Mouse (Mus musculus) forebrain, embryonic 15.5 days (tissue): ENCODE measurements at regions not wholly inside any gene's neighbourhood (a gene's known extent, or its start where the extent isn't known, plus 50 kb on each side); places are given as distances from the start of the nearest gene placed in this dataset.

Experiments used
- ATAC-seq: fragments of 200-750 bp; cut with Nextera tagmentation; replicated peaks from 2 replicates; pipeline ENCODE4 v1.8.0; 2017; ENCODE audit warnings: mild to moderate bottlenecking, moderate TSS enrichment, moderate library complexity
- H3K27ac ChIP-seq: fragments of 300-500 bp; sonication (generic); replicated peaks from 2 replicates; pipeline ENCODE4 v1.5.1; 2015; ENCODE audit warnings: mild to moderate bottlenecking, inconsistent platforms
- H3K27me3 ChIP-seq: fragments of 300-500 bp; sonication (generic); 2 replicates; pipeline ENCODE4 v1.6.1; 2015; ENCODE audit warnings: inconsistent platforms
- H3K36me3 ChIP-seq: fragments of 300-500 bp; sonication (generic); 2 replicates; pipeline ENCODE4 v1.6.1; 2015; ENCODE audit warnings: mild to moderate bottlenecking, inconsistent platforms
- H3K4me1 ChIP-seq: fragments of 300-500 bp; sonication (generic); 2 replicates; pipeline ENCODE4 v1.6.1; 2015; ENCODE audit warnings: inconsistent platforms
- H3K4me2 ChIP-seq: fragments of 300-500 bp; sonication (generic); replicated peaks from 2 replicates; pipeline ENCODE4 v1.6.1; 2015; ENCODE audit warnings: mild to moderate bottlenecking, inconsistent platforms
- H3K4me3 ChIP-seq: fragments of 300-500 bp; sonication (generic); 2 replicates; pipeline ENCODE4 v1.5.1; 2015; ENCODE audit warnings: mild to moderate bottlenecking, inconsistent platforms
- H3K9ac ChIP-seq: fragments of 300-500 bp; sonication (generic); replicated peaks from 2 replicates; pipeline ENCODE4 v1.6.1; 2015; ENCODE audit warnings: mild to moderate bottlenecking, inconsistent platforms
- H3K9me3 ChIP-seq: fragments of 300-500 bp; sonication (generic); 2 replicates; pipeline ENCODE4 v1.6.1; 2016; ENCODE audit warnings: inconsistent platforms
- WGBS: fragments of 180-500 bp; shearing (Covaris S2); methylation state at CpG from one replicate; pipeline ENCODE4 v1.1.7; 2015; ENCODE audit warnings: mixed read lengths; 5-methylcytosine and 5-hydroxymethylcytosine counted together

- Histone ChIP-seq H3K27ac (no peak overlapping the region), H3K4me1 (peaks cover 5% of the 10 kb centered on the region; the same call in 1 of the 2 replicates), H3K27me3 (no peaks in the 10 kb centered on the region), H3K9me3 (no peaks in the 10 kb centered on the region), H3K4me2 (no peak overlapping the region), H3K36me3 (no peaks in the 10 kb centered on the region), H3K9ac (no peak overlapping the region), H3K4me3 (no peak overlapping the region)
- WGBS = 87% methylated on average over 3 of the region's 3 CpGs
- ATAC-seq = no peak
Observed at GRCm38 (mm10) chr15:93910158-93910557, 314.5 kb upstream of the Prickle1 start.

- Histone ChIP-seq H3K4me1 (no peaks in the 10 kb centered on the region), H3K27me3 (no peaks in the 10 kb centered on the region), H3K27ac (no peak overlapping the region), H3K9ac (no peak overlapping the region), H3K36me3 (no peaks in the 10 kb centered on the region), H3K4me3 (no peak overlapping the region), H3K9me3 (no peaks in the 10 kb centered on the region), H3K4me2 (no peak overlapping the region)
- no peak for ATAC-seq
- WGBS = 44% methylated on average over 18 of the region's 18 CpGs
Observed at GRCm38 (mm10) chr15:93903671-93904603, 308.2 kb upstream of the Prickle1 start.

GRCm38 (mm10) chr15:93882826-93883225, 287.1 kb upstream of the Prickle1 start:
- Histone ChIP-seq H3K4me2 (no peak overlapping the region), H3K27me3 (no peaks in the 10 kb centered on the region), H3K27ac (no peak overlapping the region), H3K9me3 (no peaks in the 10 kb centered on the region), H3K4me3 (no peak overlapping the region), H3K9ac (no peak overlapping the region), H3K36me3 (no peaks in the 10 kb centered on the region), H3K4me1 (no peaks in the 10 kb centered on the region)
- WGBS = 88% methylated on average over 8 of the region's 8 CpGs
- no peak for ATAC-seq

- H3K4me1 ChIP-seq = no peaks in the 10 kb centered on the region
- H3K4me2 ChIP-seq = no peak overlapping the region
- H3K9ac ChIP-seq = no peak overlapping the region
- H3K9me3 ChIP-seq = no peaks in the 10 kb centered on the region
- H3K4me3 ChIP-seq = no peak overlapping the region
- H3K27me3 ChIP-seq = no peaks in the 10 kb centered on the region
- no peaks in the 10 kb centered on the region for H3K36me3 ChIP-seq
- no peak for ATAC-seq
- no peak overlapping the region for H3K27ac ChIP-seq
Observed at GRCm38 (mm10) chr15:93881276-93881675, 285.6 kb upstream of the Prickle1 start.

- Histone ChIP-seq H3K9me3 (no peaks in the 10 kb centered on the region), H3K27me3 (no peaks in the 10 kb centered on the region), H3K4me3 (no peak overlapping the region), H3K4me1 (no peaks in the 10 kb centered on the region), H3K4me2 (no peak overlapping the region), H3K36me3 (no peaks in the 10 kb centered on the region), H3K9ac (no peak overlapping the region), H3K27ac (no peak overlapping the region)
- WGBS = 85% methylated on average over 8 of the region's 8 CpGs
- no peak for ATAC-seq
Observed at GRCm38 (mm10) chr15:93880302-93880701, 284.6 kb upstream of the Prickle1 start.

- Histone ChIP-seq H3K9ac (no peak overlapping the region), H3K4me1 (0 out of 2 replicates have a peak, but pooled peaks cover 3% of the 10 kb centered on the region), H3K27ac (no peak overlapping the region), H3K4me3 (no peak overlapping the region), H3K36me3 (no peaks in the 10 kb centered on the region), H3K4me2 (no peak overlapping the region), H3K27me3 (no peaks in the 10 kb centered on the region), H3K9me3 (no peaks in the 10 kb centered on the region)
- no peak for ATAC-seq
- 75% methylated on average over 3 of the region's 3 CpGs for whole genome bisulfite sequencing
Observed at GRCm38 (mm10) chr15:93879006-93879405, 283.3 kb upstream of the Prickle1 start.

- H3K27ac ChIP-seq = no peak overlapping the region
- H3K27me3 ChIP-seq = no peaks in the 10 kb centered on the region
- WGBS = 87% methylated on average over 10 of the region's 10 CpGs
- no peak overlapping the region for H3K4me2 ChIP-seq
- ATAC-seq = no peak
- no peaks in the 10 kb centered on the region for H3K36me3 ChIP-seq
- 0 out of 2 replicates have a peak, but pooled peaks cover 3% of the 10 kb centered on the region for H3K4me1 ChIP-seq
- H3K9ac ChIP-seq = no peak overlapping the region
- no peaks in the 10 kb centered on the region for H3K9me3 ChIP-seq
- H3K4me3 ChIP-seq = no peak overlapping the region
Observed at GRCm38 (mm10) chr15:93876335-93876734, 280.6 kb upstream of the Prickle1 start.

GRCm38 (mm10) chr15:93875685-93876084, 280.0 kb upstream of the Prickle1 start:
- Histone ChIP-seq H3K4me1 (0 out of 2 replicates have a peak, but pooled peaks cover 3% of the 10 kb centered on the region), H3K36me3 (no peaks in the 10 kb centered on the region), H3K4me3 (no peak overlapping the region), H3K9ac (no peak overlapping the region), H3K4me2 (no peak overlapping the region), H3K27ac (no peak overlapping the region), H3K27me3 (no peaks in the 10 kb centered on the region), H3K9me3 (no peaks in the 10 kb centered on the region)
- no peak for ATAC-seq
- 84% methylated on average over 1 of the region's 1 CpGs for WGBS

- no peak overlapping the region for H3K4me2 ChIP-seq
- no peaks in the 10 kb centered on the region for H3K27me3 ChIP-seq
- 62% methylated on average over 6 of the region's 6 CpGs for WGBS
- no peak; the same call in 1 of the 2 replicates for ATAC-seq
- H3K4me3 ChIP-seq = no peak overlapping the region
- H3K9ac ChIP-seq = no peak overlapping the region
- H3K27ac ChIP-seq = no peak overlapping the region
- no peaks in the 10 kb centered on the region for H3K9me3 ChIP-seq
- 0 out of 2 replicates have a peak, but pooled peaks cover 3% of the 10 kb centered on the region for H3K4me1 ChIP-seq
- no peaks in the 10 kb centered on the region for H3K36me3 ChIP-seq
Observed at GRCm38 (mm10) chr15:93874206-93874605, 278.5 kb upstream of the Prickle1 start.

GRCm38 (mm10) chr15:93857336-93857901, 261.7 kb upstream of the Prickle1 start:
- Histone ChIP-seq H3K27me3 (no peaks in the 10 kb centered on the region), H3K4me2 (no peak overlapping the region), H3K9me3 (no peaks in the 10 kb centered on the region), H3K36me3 (no peaks in the 10 kb centered on the region), H3K4me1 (no peaks in the 10 kb centered on the region), H3K9ac (no peak overlapping the region), H3K27ac (no peak overlapping the region), H3K4me3 (no peak overlapping the region)
- WGBS = 88% methylated on average over 12 of the region's 12 CpGs
- no peak for ATAC-seq

GRCm38 (mm10) chr15:93853221-93853620, 257.5 kb upstream of the Prickle1 start:
- no peaks in the 10 kb centered on the region for H3K36me3 ChIP-seq
- no peak overlapping the region for H3K9ac ChIP-seq
- H3K4me3 ChIP-seq = no peak overlapping the region
- H3K4me2 ChIP-seq = no peak overlapping the region
- 80% methylated on average over 3 of the region's 3 CpGs for WGBS
- no peaks in the 10 kb centered on the region for H3K4me1 ChIP-seq
- H3K27ac ChIP-seq = no peak overlapping the region
- no peaks in the 10 kb centered on the region for H3K9me3 ChIP-seq
- H3K27me3 ChIP-seq = no peaks in the 10 kb centered on the region
- ATAC-seq = no peak

- WGBS = 88% methylated on average over 4 of the region's 4 CpGs
- no peak for ATAC-seq
- no peak overlapping the region for H3K4me2 ChIP-seq
Observed at GRCm38 (mm10) chr15:93852126-93852525, 256.4 kb upstream of the Prickle1 start.

More at GRCm38 (mm10) chr15:93852126-93852525, 256.4 kb upstream of the Prickle1 start:
- no peaks in the 10 kb centered on the region for H3K9me3 ChIP-seq
- H3K27ac ChIP-seq = no peak overlapping the region
- no peaks in the 10 kb centered on the region for H3K27me3 ChIP-seq
- no peaks in the 10 kb centered on the region for H3K36me3 ChIP-seq
- no peak overlapping the region for H3K9ac ChIP-seq
- no peak overlapping the region for H3K4me3 ChIP-seq
- H3K4me1 ChIP-seq = no peaks in the 10 kb centered on the region
